In the genomic region with DNA sequence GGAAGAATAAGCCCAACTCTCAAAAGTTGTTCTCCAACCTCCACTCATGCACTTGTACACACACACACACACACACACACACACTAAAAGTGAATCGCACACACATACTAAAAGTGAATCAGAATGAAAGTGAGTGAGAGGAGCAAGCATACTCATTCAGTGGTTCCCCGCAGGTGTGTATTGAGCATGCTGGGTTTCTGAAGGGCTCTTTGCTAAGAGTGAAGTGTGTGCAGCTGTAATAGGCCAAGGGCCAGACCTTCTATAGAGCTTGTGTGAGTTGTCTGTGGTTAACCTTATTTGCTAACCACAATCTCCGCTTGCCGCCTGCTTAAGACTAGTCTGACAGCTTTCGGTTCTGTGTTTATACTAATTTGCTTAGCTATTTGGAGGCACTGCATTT, we compare ENCODE assay signal across 27 mouse cellular contexts. TPM values are rescaled to one million over a fixed set of nuclear protein-coding genes. Genes with fewer than 3 reads are reported as not detected.
"Had no signal": no experiment of that assay in that cellular context is flagged by ENCODE, and none has a peak within 500 bp of the region (broad histone marks: within the 10 kb centered on the region; RNA-seq: fewer than 3 reads in every experiment).

No protein-coding gene starts in this region.

- DNase-seq: kidney, adult 2 months; kidney, postnatal 10 days; kidney, postnatal 36 days; left cerebral cortex, postnatal 4 days; lung, adult 18-20 months; lung, postnatal 10 days; lung, postnatal 36 days; right cerebral cortex, adult 18-20 months; right cerebral cortex, postnatal 14 days; spleen, adult 18-20 months; thymus, adult 18-20 months; thymus, postnatal 25 days had no signal

- ATAC-seq: intestine, postnatal 0 days; liver, embryonic 12.5 days; midbrain, embryonic 16.5 days had no signal

RNA-seq across cellular contexts. Expression of a gene that starts 12.8 kb away (rescaled TPM):
- polyA plus RNA-seq: intestine, embryonic 14.5 days; intestine, postnatal 0 days; kidney, adult 2 months; kidney, embryonic 15.5 days; limb, embryonic 12.5 days; limb, embryonic 15.5 days; liver, embryonic 12.5 days; liver, embryonic 15.5 days; lung, embryonic 15.5 days; midbrain, embryonic 12.5 days; midbrain, embryonic 16.5 days; myocyte; neural tube, embryonic 11.5 days; neural tube, embryonic 14.5 days; stomach, embryonic 16.5 days; testis, adult 2 months had no signal

RNA-seq across cellular contexts. Expression of a gene that starts 13.3 kb away (rescaled TPM):
- polyA plus RNA-seq: intestine, embryonic 14.5 days; intestine, postnatal 0 days; kidney, adult 2 months; kidney, embryonic 15.5 days; limb, embryonic 12.5 days; limb, embryonic 15.5 days; liver, embryonic 12.5 days; liver, embryonic 15.5 days; lung, embryonic 15.5 days; midbrain, embryonic 12.5 days; midbrain, embryonic 16.5 days; myocyte; neural tube, embryonic 11.5 days; neural tube, embryonic 14.5 days; stomach, embryonic 16.5 days; testis, adult 2 months had no signal

RNA-seq across cellular contexts. Expression of a gene that starts 49.6 kb away (rescaled TPM):
- polyA plus RNA-seq: intestine, embryonic 14.5 days; intestine, postnatal 0 days; kidney, adult 2 months; kidney, embryonic 15.5 days; limb, embryonic 12.5 days; limb, embryonic 15.5 days; liver, embryonic 12.5 days; liver, embryonic 15.5 days; lung, embryonic 15.5 days; midbrain, embryonic 12.5 days; midbrain, embryonic 16.5 days; myocyte; neural tube, embryonic 11.5 days; neural tube, embryonic 14.5 days; stomach, embryonic 16.5 days; testis, adult 2 months had no signal
